Mouse (Mus musculus): ENCODE data around the gene Adra1b. TPM values are rescaled to one million over a fixed set of nuclear protein-coding genes. Genes with fewer than 3 reads are reported as not detected.

The Adra1b gene
- polyA plus RNA-seq, 1 experiment from 2014 or later = 7.5 TPM

DNA sequence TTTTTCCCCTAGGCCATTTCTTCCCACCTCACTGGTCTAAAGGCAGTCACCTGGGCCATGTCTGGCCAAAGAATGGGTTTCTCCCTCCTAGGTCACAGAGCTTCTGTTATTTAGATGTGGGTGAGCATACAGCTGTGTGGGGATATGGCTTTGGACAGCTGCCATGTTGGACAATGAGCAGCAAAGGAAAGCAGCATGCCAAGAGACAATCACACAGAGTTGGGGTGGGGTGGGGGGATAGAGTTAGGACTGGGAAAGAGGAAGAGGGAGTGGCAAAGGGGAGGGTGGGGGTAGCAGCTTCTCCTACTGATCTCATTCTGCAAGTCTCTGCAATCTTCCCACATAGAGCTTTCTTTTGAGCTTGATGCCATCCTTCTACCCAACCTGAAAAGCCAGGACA, 13.4 kb downstream of the Adra1b start:
- Histone ChIP-seq H3K4me3 (ENCODE audit: low read depth, low read length) (no peak overlapping the region), H3K4me2 (ENCODE audit: low read depth, low read length) (no peak overlapping the region), H3K9me3 (replicated peaks; ENCODE audit: control insufficient read depth, low read length) (no peaks in the 10 kb centered on the region), H3K36me3 (ENCODE audit: control insufficient read depth, insufficient read depth) (no peaks in the 10 kb centered on the region), H3K27ac (ENCODE audit: low read length) (no peak overlapping the region), H3K27me3 (ENCODE audit: control insufficient read depth, insufficient read depth, low read depth, low read length) (no peaks in the 10 kb centered on the region), H3K4me1 (ENCODE audit: control insufficient read depth, low read depth, low read length) (peaks cover 4% of the 10 kb centered on the region), H3K9ac (ENCODE audit: low read depth, low read length) (no peak overlapping the region)
- ATAC-seq (ENCODE audit: low read depth) = no peak

DNA sequence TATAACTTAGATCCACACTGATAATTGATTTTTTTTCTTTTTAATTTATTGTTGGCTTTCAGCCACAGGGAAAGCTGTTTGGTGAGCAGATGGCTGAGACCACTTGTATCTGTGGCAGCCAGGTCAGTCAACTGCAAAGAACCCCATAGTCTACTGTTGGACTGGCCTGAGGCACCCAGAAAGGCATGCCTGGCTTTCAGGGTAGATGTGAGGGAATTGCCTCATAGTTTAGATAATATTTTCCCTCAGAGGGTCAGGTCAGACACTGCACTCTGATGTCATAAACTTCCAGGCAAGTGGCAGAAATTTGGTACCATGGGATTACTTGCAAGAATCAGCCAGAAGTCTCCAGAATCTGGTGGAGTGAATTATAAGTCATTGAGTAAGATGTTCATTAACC, 16.5 kb downstream of the Adra1b start:
- H3K9me3 ChIP-seq (replicated peaks; ENCODE audit: control insufficient read depth, low read length) = no peaks in the 10 kb centered on the region
- peak; percentile 51; the same call in 1 of the 2 replicates for ATAC-seq (ENCODE audit: low read depth)
- H3K4me2 ChIP-seq (ENCODE audit: low read depth, low read length) = no peak overlapping the region
- no peak overlapping the region for H3K4me3 ChIP-seq (ENCODE audit: low read depth, low read length)
- H3K27me3 ChIP-seq (ENCODE audit: control insufficient read depth, insufficient read depth, low read depth, low read length) = no peaks in the 10 kb centered on the region
- no peak overlapping the region for H3K9ac ChIP-seq (ENCODE audit: low read depth, low read length)
- H3K36me3 ChIP-seq (ENCODE audit: control insufficient read depth, insufficient read depth) = no peaks in the 10 kb centered on the region
- H3K4me1 ChIP-seq (ENCODE audit: control insufficient read depth, low read depth, low read length) = no peaks in the 10 kb centered on the region; the same call in 1 of the 2 replicates
- no peak overlapping the region for H3K27ac ChIP-seq (ENCODE audit: low read length)

DNA sequence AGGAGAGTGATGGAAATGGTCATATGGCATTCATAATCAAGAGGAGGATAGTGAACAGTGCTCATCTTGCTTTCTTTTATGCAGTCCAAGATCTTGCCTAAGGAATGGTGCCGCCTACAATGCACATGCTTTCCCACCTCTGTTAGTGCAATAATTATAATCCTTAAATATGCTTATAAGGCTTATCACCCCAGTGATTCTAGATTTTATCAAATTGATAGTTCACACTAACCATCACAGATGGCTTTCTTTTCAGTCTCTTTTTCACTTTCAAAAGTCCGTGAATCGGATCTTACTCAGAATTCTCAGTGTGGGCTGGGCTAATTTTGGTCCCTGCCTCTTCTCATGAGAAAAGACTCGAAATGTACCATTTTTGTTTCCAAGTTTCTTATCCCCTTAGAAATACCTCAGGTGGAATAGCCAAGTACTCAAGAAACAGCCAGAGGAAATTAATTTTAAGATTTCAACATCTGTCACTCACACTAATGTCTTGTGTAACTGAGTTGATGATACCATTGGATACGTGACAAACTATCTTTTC, 17.3 kb downstream of the Adra1b start:
- Histone ChIP-seq H3K4me2 (ENCODE audit: low read depth, low read length) (no peak overlapping the region), H3K27me3 (ENCODE audit: control insufficient read depth, insufficient read depth, low read depth, low read length) (no peaks in the 10 kb centered on the region), H3K27ac (ENCODE audit: low read length) (no peak overlapping the region), H3K9ac (ENCODE audit: low read depth, low read length) (no peak overlapping the region), H3K4me3 (ENCODE audit: low read depth, low read length) (no peak overlapping the region), H3K9me3 (replicated peaks; ENCODE audit: control insufficient read depth, low read length) (no peaks in the 10 kb centered on the region), H3K36me3 (ENCODE audit: control insufficient read depth, insufficient read depth) (no peaks in the 10 kb centered on the region), H3K4me1 (ENCODE audit: control insufficient read depth, low read depth, low read length) (no peaks in the 10 kb centered on the region)
- no peak for ATAC-seq (ENCODE audit: low read depth)
- 66% methylated on average over 5 of the region's 5 CpGs for WGBS (ENCODE audit: insufficient replicate concordance)

DNA sequence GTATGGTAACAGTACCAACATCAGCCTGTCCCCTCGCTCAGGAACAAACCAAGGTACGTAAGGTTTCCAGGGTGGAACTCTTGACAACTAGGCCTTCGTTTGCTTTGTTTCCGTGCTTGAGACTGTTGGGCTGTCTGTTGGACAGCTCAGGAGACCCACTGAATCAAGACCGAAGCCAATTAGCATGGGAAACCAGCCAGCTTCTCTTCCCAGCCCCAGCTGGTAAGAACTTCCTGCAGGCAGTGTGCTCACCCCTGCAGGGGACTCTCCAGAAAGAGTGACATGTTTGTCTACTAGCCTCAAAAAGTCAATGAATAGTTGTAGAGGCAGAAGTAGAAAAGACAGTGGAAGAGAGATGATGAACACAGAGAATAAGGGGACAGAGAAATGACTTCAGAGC, 23.8 kb downstream of the Adra1b start:
- no peak for ATAC-seq (ENCODE audit: low read depth)
- Histone ChIP-seq H3K27ac (ENCODE audit: low read length) (no peak overlapping the region), H3K4me3 (ENCODE audit: low read depth, low read length) (no peak overlapping the region), H3K4me1 (ENCODE audit: control insufficient read depth, low read depth, low read length) (no peaks in the 10 kb centered on the region), H3K9ac (ENCODE audit: low read depth, low read length) (no peak overlapping the region), H3K4me2 (ENCODE audit: low read depth, low read length) (no peak overlapping the region), H3K27me3 (ENCODE audit: control insufficient read depth, insufficient read depth, low read depth, low read length) (no peaks in the 10 kb centered on the region), H3K9me3 (replicated peaks; ENCODE audit: control insufficient read depth, low read length) (no peaks in the 10 kb centered on the region), H3K36me3 (ENCODE audit: control insufficient read depth, insufficient read depth) (no peaks in the 10 kb centered on the region)
- WGBS (ENCODE audit: insufficient replicate concordance) = 58% methylated on average over 5 of the region's 5 CpGs

GRCm38 (mm10) chr11:43867721-43868281, 33.2 kb downstream of the Adra1b start:
- Histone ChIP-seq H3K4me1 (ENCODE audit: control insufficient read depth, low read depth, low read length) (no peaks in the 10 kb centered on the region), H3K27ac (ENCODE audit: low read length) (no peak overlapping the region), H3K9ac (ENCODE audit: low read depth, low read length) (no peak overlapping the region), H3K36me3 (ENCODE audit: control insufficient read depth, insufficient read depth) (no peaks in the 10 kb centered on the region), H3K4me2 (ENCODE audit: low read depth, low read length) (no peak overlapping the region), H3K27me3 (ENCODE audit: control insufficient read depth, insufficient read depth, low read depth, low read length) (no peaks in the 10 kb centered on the region), H3K4me3 (ENCODE audit: low read depth, low read length) (no peak overlapping the region), H3K9me3 (replicated peaks; ENCODE audit: control insufficient read depth, low read length) (no peaks in the 10 kb centered on the region)
- no peak for ATAC-seq (ENCODE audit: low read depth)
- 39% methylated on average over 4 of the region's 4 CpGs for WGBS (ENCODE audit: insufficient replicate concordance)

GRCm38 (mm10) chr11:43865298-43866165, 35.5 kb downstream of the Adra1b start:
- no peaks in the 10 kb centered on the region for H3K9me3 ChIP-seq (replicated peaks; ENCODE audit: control insufficient read depth, low read length)
- WGBS (ENCODE audit: insufficient replicate concordance) = 50% methylated on average over 6 of the region's 6 CpGs
- H3K4me1 ChIP-seq (ENCODE audit: control insufficient read depth, low read depth, low read length) = no peaks in the 10 kb centered on the region
- no peaks in the 10 kb centered on the region for H3K36me3 ChIP-seq (ENCODE audit: control insufficient read depth, insufficient read depth)
- no peak for ATAC-seq (ENCODE audit: low read depth)
- no peak overlapping the region for H3K4me2 ChIP-seq (ENCODE audit: low read depth, low read length)
- H3K4me3 ChIP-seq (ENCODE audit: low read depth, low read length) = no peak overlapping the region
- no peaks in the 10 kb centered on the region for H3K27me3 ChIP-seq (ENCODE audit: control insufficient read depth, insufficient read depth, low read depth, low read length)
- no peak overlapping the region for H3K27ac ChIP-seq (ENCODE audit: low read length)
- no peak overlapping the region for H3K9ac ChIP-seq (ENCODE audit: low read depth, low read length)

DNA sequence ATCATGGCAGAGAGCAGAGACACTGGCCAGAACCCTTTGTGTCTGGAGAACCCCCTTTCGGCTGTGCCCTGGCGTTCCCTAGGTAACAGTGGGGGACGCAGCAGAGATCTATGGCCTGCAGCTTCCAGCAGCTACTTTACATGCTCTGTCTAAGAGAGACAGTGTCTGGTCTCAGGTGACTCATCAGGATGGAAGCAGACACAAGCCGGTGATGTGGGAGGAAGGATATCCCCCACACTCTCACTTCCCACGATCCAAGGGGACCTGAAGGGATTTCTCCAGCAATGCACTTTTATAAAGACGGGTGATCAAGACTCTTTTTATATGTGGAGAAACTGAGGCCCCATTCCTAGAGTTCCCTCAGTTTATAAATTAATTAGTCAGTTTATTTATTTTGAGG, 48.0 kb downstream of the Adra1b start:
- no peak overlapping the region for H3K4me3 ChIP-seq (ENCODE audit: low read depth, low read length)
- no peak for ATAC-seq (ENCODE audit: low read depth)
- no peaks in the 10 kb centered on the region for H3K4me1 ChIP-seq (ENCODE audit: control insufficient read depth, low read depth, low read length)
- no peak overlapping the region for H3K9ac ChIP-seq (ENCODE audit: low read depth, low read length)
- H3K27ac ChIP-seq (ENCODE audit: low read length) = no peak overlapping the region
- no peaks in the 10 kb centered on the region for H3K9me3 ChIP-seq (replicated peaks; ENCODE audit: control insufficient read depth, low read length)
- H3K4me2 ChIP-seq (ENCODE audit: low read depth, low read length) = no peak overlapping the region
- H3K36me3 ChIP-seq (ENCODE audit: control insufficient read depth, insufficient read depth) = no peaks in the 10 kb centered on the region
- no peaks in the 10 kb centered on the region for H3K27me3 ChIP-seq (ENCODE audit: control insufficient read depth, insufficient read depth, low read depth, low read length)
- WGBS (ENCODE audit: insufficient replicate concordance) = 75% methylated on average over 6 of the region's 6 CpGs

- H3K9ac ChIP-seq (ENCODE audit: low read depth, low read length) = no peak overlapping the region
- H3K4me3 ChIP-seq (ENCODE audit: low read depth, low read length) = no peak overlapping the region
- H3K27me3 ChIP-seq (ENCODE audit: control insufficient read depth, insufficient read depth, low read depth, low read length) = no peaks in the 10 kb centered on the region
- H3K9me3 ChIP-seq (replicated peaks; ENCODE audit: control insufficient read depth, low read length) = no peaks in the 10 kb centered on the region
- no peak overlapping the region for H3K27ac ChIP-seq (ENCODE audit: low read length)
- no peaks in the 10 kb centered on the region for H3K36me3 ChIP-seq (ENCODE audit: control insufficient read depth, insufficient read depth)
- H3K4me1 ChIP-seq (ENCODE audit: control insufficient read depth, low read depth, low read length) = no peaks in the 10 kb centered on the region
- no peak overlapping the region for H3K4me2 ChIP-seq (ENCODE audit: low read depth, low read length)
- no peak for ATAC-seq (ENCODE audit: low read depth)
- 69% methylated on average over 4 of the region's 4 CpGs for WGBS (ENCODE audit: insufficient replicate concordance)
Measured at GRCm38 (mm10) chr11:43848056-43848455, 53.0 kb downstream of the Adra1b start.

GRCm38 (mm10) chr11:43841596-43841995, 59.4 kb downstream of the Adra1b start:
- 56% methylated on average over 10 of the region's 10 CpGs for WGBS (ENCODE audit: insufficient replicate concordance)
- H3K4me1 ChIP-seq (ENCODE audit: control insufficient read depth, low read depth, low read length) = no peaks in the 10 kb centered on the region
- no peak overlapping the region for H3K27ac ChIP-seq (ENCODE audit: low read length)
- H3K9ac ChIP-seq (ENCODE audit: low read depth, low read length) = no peak overlapping the region
- no peak overlapping the region for H3K4me2 ChIP-seq (ENCODE audit: low read depth, low read length)
- no peak for ATAC-seq (ENCODE audit: low read depth)
- H3K27me3 ChIP-seq (ENCODE audit: control insufficient read depth, insufficient read depth, low read depth, low read length) = peaks cover 4% of the 10 kb centered on the region
- no peaks in the 10 kb centered on the region for H3K36me3 ChIP-seq (ENCODE audit: control insufficient read depth, insufficient read depth)
- H3K4me3 ChIP-seq (ENCODE audit: low read depth, low read length) = no peak overlapping the region
- no peaks in the 10 kb centered on the region for H3K9me3 ChIP-seq (replicated peaks; ENCODE audit: control insufficient read depth, low read length)

All from liver, embryonic 16.5 days (tissue).